Mouse (Mus musculus) midbrain, embryonic 10.5 days (tissue): ENCODE results near the gene Fbxl21. TPM values are rescaled to one million over a fixed set of nuclear protein-coding genes. Genes with fewer than 3 reads are reported as not detected.

ENCODE experiments used
- DNase-seq: peaks from one replicate; pipeline ENCODE4 v3.0.0-alpha.2; 2017; ENCODE audit warnings: low spot score
- H3K27ac ChIP-seq: fragments of 300-500 bp; sonication (generic); replicated peaks from 2 replicates; pipeline ENCODE4 v1.5.1; 2016; ENCODE audit warnings: mild to moderate bottlenecking
- H3K27me3 ChIP-seq: fragments of 300-500 bp; sonication (generic); 2 replicates; pipeline ENCODE4 v1.6.1; 2016; ENCODE audit warnings: low read depth, mild to moderate bottlenecking; ENCODE audit not compliant: poor library complexity, severe bottlenecking
- H3K36me3 ChIP-seq: fragments of 300-500 bp; sonication (generic); 2 replicates; pipeline ENCODE4 v1.6.1; 2016; ENCODE audit warnings: mild to moderate bottlenecking, moderate library complexity
- H3K4me1 ChIP-seq: fragments of 300-500 bp; sonication (generic); 2 replicates; pipeline ENCODE4 v1.6.1; 2016
- H3K4me3 ChIP-seq: fragments of 300-500 bp; sonication (generic); 2 replicates; pipeline ENCODE4 v1.5.1; 2016; ENCODE audit warnings: mild to moderate bottlenecking, moderate library complexity
- H3K9me3 ChIP-seq: fragments of 300-500 bp; sonication (generic); replicated peaks from 2 replicates; pipeline ENCODE4 v1.6.1; 2016; ENCODE audit warnings: mild to moderate bottlenecking
- WGBS: fragments of 180-500 bp; shearing (Covaris S2); methylation state at CpG from one replicate; pipeline ENCODE4 v1.1.7; 2016; 5-methylcytosine and 5-hydroxymethylcytosine counted together
- polyA plus RNA-seq: library from polyadenylated mRNA; unstranded; fragments of >200 nt; fragmentation: Nextera tagmentation; extraction: Ambion mirVana; gene quantifications from 2 replicates; pipeline ENCODE4 v1.2.1, GENCODE M21; 2016

The Fbxl21 gene
- polyA plus RNA-seq, 1 experiment from 2014 or later = 1.4 TPM

DNA sequence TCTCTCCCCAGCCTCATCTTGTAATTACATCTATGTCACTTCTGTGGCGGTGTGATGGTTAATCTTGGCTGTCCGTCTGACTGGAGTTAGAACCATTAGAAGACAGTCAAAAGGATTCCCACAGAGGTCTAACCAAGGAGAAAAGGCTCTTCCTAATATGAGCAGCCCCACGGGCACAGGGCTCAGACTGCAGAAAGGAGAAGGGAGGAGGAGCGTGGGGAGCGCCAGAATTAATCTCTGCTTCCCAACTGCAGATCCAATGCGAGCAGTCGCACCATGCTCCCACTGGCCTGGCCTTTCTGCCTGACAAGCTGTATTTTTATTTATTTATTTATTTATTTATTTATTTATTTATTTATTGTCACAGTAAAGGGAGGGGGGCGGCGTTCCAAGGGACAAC, 21.5 kb downstream of the Fbxl21 start:
- no peak overlapping the region for H3K27ac ChIP-seq
- H3K4me3 ChIP-seq = no peak overlapping the region
- DNase-seq = no peak
- H3K4me1 ChIP-seq = peaks cover 9% of the 10 kb centered on the region
- H3K9me3 ChIP-seq = no peaks in the 10 kb centered on the region
- no peaks in the 10 kb centered on the region for H3K36me3 ChIP-seq
- no peaks in the 10 kb centered on the region for H3K27me3 ChIP-seq
- WGBS = 72% methylated on average over 9 of the region's 9 CpGs

DNA sequence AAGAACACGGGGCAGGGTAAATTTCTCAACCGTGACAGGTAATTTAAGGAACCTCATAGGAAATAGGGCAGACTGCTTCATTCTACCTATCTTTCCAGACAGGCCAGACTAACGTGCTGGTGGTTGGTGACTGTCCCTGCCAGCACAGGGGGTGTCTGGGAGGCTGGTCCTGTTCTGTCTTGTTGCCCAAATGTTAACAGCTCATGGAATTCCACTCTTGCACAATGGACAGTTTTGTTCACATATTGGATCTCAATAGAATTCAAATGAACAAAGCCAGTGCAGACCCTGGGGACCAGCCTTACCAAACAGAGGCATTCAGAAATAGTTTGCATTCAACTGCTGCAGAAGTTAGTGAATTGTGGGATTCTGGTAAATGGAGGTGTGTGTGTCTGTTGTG, 22.7 kb downstream of the Fbxl21 start:
- Histone ChIP-seq H3K27ac (no peak overlapping the region), H3K4me1 (peaks cover 9% of the 10 kb centered on the region), H3K36me3 (no peaks in the 10 kb centered on the region), H3K9me3 (no peaks in the 10 kb centered on the region), H3K4me3 (no peak overlapping the region), H3K27me3 (no peaks in the 10 kb centered on the region)
- DNase-seq = no peak
- WGBS = 72% methylated on average over 3 of the region's 3 CpGs

DNA sequence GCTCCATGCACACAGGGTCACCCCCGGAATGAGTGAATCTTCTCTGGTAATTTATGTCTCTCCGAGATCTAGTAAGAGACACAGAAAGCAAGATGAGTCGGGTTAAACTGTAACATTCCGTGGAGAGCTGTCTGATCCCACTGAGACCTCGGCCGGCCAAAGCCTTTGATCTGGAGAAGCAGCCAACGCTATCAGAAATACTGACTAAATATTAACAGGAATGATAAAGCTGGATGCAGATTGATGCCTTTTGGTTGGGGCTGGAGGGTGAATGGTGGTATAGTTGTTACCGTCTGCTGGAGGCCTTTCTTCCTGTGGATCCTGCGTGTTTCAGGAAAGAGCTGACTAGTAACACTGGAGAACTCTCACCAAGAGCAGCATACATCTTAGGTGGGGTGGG, 26.1 kb downstream of the Fbxl21 start, which contains the start of gene Lect2:
Gene Lect2 (minus strand): TSS at position 102 of the 400 bp plus-strand sequence.
- Histone ChIP-seq H3K9me3 (no peaks in the 10 kb centered on the region), H3K4me1 (peaks cover 9% of the 10 kb centered on the region), H3K27ac (no peak within 1 kb of the TSS), H3K4me3 (no peak within 1 kb of the TSS), H3K36me3 (no peaks in the 10 kb centered on the region), H3K27me3 (no peaks in the 10 kb centered on the region)
- WGBS = 87% methylated on average over 9 of the region's 9 CpGs
- DNase-seq = no peak

DNA sequence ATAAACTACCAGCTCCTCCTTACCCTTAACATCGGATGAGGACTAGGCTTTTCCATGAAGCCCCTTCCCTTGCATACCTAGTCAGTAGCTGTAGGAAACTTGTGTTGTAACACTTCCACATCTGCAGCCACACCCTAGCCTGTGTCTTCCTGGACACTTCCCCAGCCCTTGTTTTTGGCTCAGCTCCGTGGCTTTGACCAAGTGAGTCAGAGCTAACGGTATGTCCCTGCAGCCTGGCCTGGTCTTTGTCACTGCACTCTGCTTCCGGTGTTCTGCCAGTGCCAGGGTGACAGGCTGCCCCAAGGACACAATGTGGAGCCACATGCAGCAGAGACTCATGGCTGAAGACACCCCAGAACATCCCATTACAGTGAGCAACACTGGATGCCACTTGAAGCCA, 27.1 kb downstream of the Fbxl21 start:
- no peak for DNase-seq
- H3K4me3 ChIP-seq = no peak overlapping the region
- no peak overlapping the region; the same call in 1 of the 2 replicates for H3K27ac ChIP-seq
- no peaks in the 10 kb centered on the region for H3K36me3 ChIP-seq
- H3K27me3 ChIP-seq = no peaks in the 10 kb centered on the region
- no peaks in the 10 kb centered on the region for H3K9me3 ChIP-seq
- peaks cover 14% of the 10 kb centered on the region for H3K4me1 ChIP-seq
- 82% methylated on average over 4 of the region's 4 CpGs for WGBS

DNA sequence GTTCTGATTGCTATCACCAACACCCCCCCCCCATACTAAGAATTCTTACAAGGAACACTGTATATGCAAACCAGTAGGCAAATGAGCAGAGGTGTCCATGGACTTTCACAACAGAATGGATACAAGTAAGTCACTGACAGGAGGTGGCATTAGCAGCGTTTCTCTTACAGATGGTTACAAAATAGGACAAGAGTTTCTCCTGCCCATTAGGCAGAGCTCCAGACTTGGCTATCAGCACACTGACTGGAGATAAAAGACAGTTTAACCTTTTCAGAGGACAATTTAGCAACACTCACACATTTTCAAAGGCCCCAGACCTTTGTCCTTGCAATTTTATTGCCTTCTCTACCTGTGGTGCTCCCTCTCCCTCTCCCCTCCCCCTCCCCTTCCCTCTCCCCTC, 28.3 kb downstream of the Fbxl21 start:
- Histone ChIP-seq H3K4me1 (peaks cover 15% of the 10 kb centered on the region), H3K4me3 (no peak overlapping the region), H3K27me3 (no peaks in the 10 kb centered on the region), H3K27ac (no peak overlapping the region), H3K36me3 (no peaks in the 10 kb centered on the region), H3K9me3 (no peaks in the 10 kb centered on the region)
- no peak for DNase-seq
- WGBS = 76% methylated on average over 1 of the region's 1 CpGs

DNA sequence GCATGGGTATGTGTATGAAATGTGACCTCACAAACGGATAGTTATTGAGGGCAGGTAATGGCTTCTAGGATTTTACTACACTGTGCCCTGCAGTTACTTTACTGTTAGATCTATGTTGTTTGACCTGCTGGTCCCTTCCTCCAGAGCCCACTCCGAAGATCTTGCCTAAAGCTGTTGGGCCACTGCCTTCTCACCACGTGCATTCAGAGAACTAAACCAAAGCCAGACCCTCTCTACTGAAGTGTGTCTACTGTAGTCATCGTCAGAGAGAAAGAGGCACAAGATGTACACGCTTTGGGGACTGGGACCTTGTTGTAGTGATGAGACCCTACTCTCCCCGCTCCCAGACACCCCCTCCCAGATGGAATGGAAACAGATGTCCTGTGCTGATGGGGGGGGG, 29.4 kb downstream of the Fbxl21 start:
- no peaks in the 10 kb centered on the region for H3K9me3 ChIP-seq
- peaks cover 15% of the 10 kb centered on the region for H3K4me1 ChIP-seq
- no peak for DNase-seq
- H3K36me3 ChIP-seq = no peaks in the 10 kb centered on the region
- WGBS = 87% methylated on average over 6 of the region's 6 CpGs
- no peak overlapping the region for H3K4me3 ChIP-seq
- no peak overlapping the region for H3K27ac ChIP-seq
- no peaks in the 10 kb centered on the region for H3K27me3 ChIP-seq

DNA sequence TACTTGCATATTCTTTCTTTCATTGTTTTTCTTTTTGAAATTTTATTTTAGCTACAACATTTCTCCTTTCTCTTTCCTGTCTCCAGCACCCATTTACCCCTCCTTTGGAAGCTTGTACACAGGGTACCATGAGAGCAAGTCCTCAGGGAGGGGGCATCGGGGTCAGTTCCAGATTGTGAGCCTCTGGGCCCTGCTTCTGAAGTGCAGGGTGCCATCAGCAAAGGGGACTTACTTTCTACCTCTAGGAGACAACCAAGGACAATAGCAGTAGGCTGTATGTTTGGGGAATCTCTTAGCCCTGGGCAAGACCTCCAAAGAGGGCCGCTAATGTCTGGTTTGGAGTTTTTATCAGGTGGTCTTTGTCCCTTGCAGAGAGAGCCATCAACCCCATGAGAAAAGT, 31.7 kb downstream of the Fbxl21 start:
- H3K27me3 ChIP-seq = 0 out of 2 replicates have a peak, but pooled peaks cover under 1% of the 10 kb centered on the region
- DNase-seq = no peak
- H3K4me1 ChIP-seq = peaks cover 31% of the 10 kb centered on the region
- no peak overlapping the region for H3K4me3 ChIP-seq
- WGBS = 54% methylated on average over 2 of the region's 2 CpGs
- no peaks in the 10 kb centered on the region for H3K9me3 ChIP-seq
- H3K27ac ChIP-seq = peak overlapping the region; percentile 46; the same call in 1 of the 2 replicates
- no peaks in the 10 kb centered on the region for H3K36me3 ChIP-seq

DNA sequence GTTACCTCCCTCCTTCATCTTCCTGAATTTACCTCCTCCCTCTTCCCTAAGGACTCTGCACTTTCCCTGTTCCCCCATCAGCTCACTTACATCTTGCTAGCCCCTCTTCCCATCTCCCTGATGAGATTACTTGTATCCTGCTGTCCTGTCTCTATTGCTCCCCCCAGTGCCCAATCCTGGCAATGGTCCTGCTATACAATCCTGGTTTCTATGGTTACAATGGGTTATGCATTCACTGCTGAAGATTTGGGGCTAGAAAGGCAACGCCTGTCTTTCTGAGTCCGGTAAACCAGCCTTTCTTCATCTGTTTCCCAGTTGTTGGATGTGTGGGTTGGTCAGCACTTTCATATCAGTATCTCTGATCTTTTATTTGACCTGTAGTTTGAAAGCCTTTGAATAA, 32.1 kb downstream of the Fbxl21 start:
- Histone ChIP-seq H3K27me3 (0 out of 2 replicates have a peak, but pooled peaks cover 5% of the 10 kb centered on the region), H3K9me3 (no peaks in the 10 kb centered on the region), H3K4me1 (peaks cover 35% of the 10 kb centered on the region), H3K27ac (peak overlapping the region; percentile 63), H3K36me3 (no peaks in the 10 kb centered on the region), H3K4me3 (no peak overlapping the region)
- peak; percentile 78 for DNase-seq
- 2% methylated on average over 2 of the region's 2 CpGs for WGBS

DNA sequence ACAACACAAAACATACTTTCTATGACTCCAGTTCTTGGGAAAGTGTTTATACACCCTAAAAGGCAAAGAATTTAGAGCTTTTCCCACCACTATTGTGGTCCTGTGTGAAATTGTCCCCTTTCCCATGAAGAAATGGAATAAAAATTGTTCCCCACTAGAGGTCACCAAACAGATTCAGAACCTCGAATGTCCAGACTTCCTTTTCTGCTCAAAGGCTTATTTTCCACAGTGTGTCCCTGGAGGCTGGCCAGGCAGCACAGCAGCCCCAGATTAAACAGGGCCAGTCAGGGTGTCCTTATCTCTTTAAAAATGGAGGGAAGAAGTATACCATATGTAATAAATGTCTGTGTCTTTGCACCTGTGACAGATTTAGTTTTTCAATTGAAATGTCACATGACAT, 33.7 kb downstream of the Fbxl21 start:
- H3K4me1 ChIP-seq = peaks cover 35% of the 10 kb centered on the region
- no peak for DNase-seq
- WGBS = 17% methylated on average over 1 of the region's 1 CpGs

DNA sequence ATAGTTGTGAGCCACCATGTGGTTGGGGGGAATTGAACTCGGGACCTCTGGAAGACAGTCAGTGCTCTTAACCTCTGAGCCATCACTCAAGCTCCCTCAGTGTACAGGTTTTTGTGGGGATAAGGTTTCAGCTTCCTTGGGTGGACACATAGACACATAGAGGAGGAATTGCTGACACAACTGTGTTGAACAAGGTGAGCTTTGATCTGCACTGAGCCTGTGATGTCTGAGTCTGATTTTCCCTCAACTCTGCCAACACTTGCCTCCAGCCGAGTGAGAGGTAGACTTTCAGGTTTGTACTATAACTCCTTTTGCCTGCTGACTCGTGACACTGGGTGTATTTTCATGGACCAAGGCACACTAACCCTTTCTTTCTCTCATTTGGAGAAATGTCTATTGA, 34.4 kb downstream of the Fbxl21 start:
- no peak overlapping the region for H3K27ac ChIP-seq
- no peaks in the 10 kb centered on the region for H3K36me3 ChIP-seq
- no peaks in the 10 kb centered on the region for H3K9me3 ChIP-seq
- H3K4me1 ChIP-seq = peaks cover 35% of the 10 kb centered on the region
- no peak for DNase-seq
- no peak overlapping the region for H3K4me3 ChIP-seq
- H3K27me3 ChIP-seq = 0 out of 2 replicates have a peak, but pooled peaks cover 6% of the 10 kb centered on the region
- WGBS = 84% methylated on average over 3 of the region's 3 CpGs

More for the DNA sequence above, 33.7 kb downstream of the Fbxl21 start:
- Histone ChIP-seq H3K36me3 (no peaks in the 10 kb centered on the region), H3K4me3 (no peak overlapping the region), H3K9me3 (no peaks in the 10 kb centered on the region), H3K27me3 (0 out of 2 replicates have a peak, but pooled peaks cover 6% of the 10 kb centered on the region), H3K27ac (no peak overlapping the region)

DNA sequence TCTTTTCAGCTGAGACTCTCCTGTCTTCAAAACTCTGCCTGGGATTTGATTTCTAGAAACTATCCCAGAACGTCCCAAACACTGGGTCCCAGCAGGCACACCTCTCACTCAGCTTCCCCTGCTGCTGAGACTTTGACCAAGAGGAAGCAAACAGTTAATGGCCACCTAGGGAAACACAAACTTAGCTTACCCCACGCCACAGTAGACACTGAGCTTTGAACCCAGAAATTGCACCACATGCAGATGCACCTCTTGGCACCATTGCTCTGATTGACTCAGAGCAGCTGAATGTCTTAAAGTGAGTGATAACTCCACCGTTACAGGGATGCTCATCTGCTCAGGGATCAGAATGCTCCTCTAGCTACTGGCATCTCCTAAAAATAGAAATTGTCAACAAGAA, 36.5 kb downstream of the Fbxl21 start:
- H3K9me3 ChIP-seq = no peaks in the 10 kb centered on the region
- H3K4me1 ChIP-seq = peaks cover 35% of the 10 kb centered on the region
- H3K27ac ChIP-seq = no peak overlapping the region
- DNase-seq = no peak
- no peak overlapping the region for H3K4me3 ChIP-seq
- H3K36me3 ChIP-seq = no peaks in the 10 kb centered on the region
- H3K27me3 ChIP-seq = 0 out of 2 replicates have a peak, but pooled peaks cover 6% of the 10 kb centered on the region
- 39% methylated on average over 3 of the region's 3 CpGs for WGBS

DNA sequence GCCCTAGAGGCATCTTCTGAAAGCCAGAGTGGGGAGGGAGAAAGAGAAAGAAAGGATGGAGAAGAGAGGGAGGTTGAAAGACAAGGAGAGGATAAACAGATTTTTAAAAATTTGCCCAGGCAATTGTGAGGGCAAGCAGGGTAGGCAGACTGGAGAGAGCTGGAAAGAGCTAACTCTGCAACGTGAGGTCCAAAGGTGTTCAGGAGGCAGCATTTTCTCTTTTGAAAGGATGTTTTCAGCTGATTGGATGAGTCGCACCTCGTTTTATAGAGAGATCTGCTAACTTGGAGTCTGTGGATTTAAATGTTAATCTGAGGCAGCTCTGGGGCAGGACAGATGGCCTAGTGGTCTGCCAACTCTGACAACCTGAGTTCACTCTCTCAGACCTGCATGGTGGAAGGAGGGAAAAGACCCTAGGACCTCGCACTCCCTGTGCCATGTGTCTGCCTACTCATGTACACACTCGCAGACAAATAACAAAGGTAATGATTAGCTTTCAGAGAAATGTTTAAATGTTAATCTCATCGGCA, 37.6 kb downstream of the Fbxl21 start:
- no peak for DNase-seq
- no peak overlapping the region for H3K4me3 ChIP-seq
- 84% methylated on average over 6 of the region's 6 CpGs for WGBS

DNA sequence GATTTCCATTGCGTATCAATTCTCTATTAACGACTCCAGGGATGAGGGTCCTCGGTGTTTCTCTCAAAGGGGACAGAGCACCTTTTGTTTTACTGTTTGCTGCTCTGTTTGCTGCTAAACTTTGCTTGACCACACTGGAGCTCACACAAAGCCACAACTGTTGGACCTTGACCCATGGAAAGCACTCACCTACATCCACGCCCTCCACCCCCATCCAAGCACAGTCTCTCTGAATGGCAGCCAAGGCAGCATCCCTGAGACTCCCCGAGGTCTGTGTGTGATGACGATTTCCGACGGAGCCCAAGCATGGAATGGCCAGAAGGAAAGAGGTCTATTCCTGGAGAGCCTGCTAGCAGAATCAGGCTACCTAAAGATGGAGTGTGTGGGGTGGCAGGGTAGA, 38.9 kb downstream of the Fbxl21 start:
- Histone ChIP-seq H3K27ac (no peak overlapping the region), H3K4me3 (no peak overlapping the region), H3K36me3 (no peaks in the 10 kb centered on the region), H3K4me1 (peaks cover 20% of the 10 kb centered on the region), H3K27me3 (0 out of 2 replicates have a peak, but pooled peaks cover 6% of the 10 kb centered on the region), H3K9me3 (no peaks in the 10 kb centered on the region)
- no peak for DNase-seq
- 78% methylated on average over 8 of the region's 8 CpGs for WGBS

More for the DNA sequence above, 37.6 kb downstream of the Fbxl21 start:
- peaks cover 24% of the 10 kb centered on the region for H3K4me1 ChIP-seq
- no peaks in the 10 kb centered on the region for H3K9me3 ChIP-seq
- 0 out of 2 replicates have a peak, but pooled peaks cover 6% of the 10 kb centered on the region for H3K27me3 ChIP-seq
- H3K27ac ChIP-seq = no peak overlapping the region
- no peaks in the 10 kb centered on the region for H3K36me3 ChIP-seq
